Mouse (Mus musculus): ENCODE data around the gene Cdh4.

DNA sequence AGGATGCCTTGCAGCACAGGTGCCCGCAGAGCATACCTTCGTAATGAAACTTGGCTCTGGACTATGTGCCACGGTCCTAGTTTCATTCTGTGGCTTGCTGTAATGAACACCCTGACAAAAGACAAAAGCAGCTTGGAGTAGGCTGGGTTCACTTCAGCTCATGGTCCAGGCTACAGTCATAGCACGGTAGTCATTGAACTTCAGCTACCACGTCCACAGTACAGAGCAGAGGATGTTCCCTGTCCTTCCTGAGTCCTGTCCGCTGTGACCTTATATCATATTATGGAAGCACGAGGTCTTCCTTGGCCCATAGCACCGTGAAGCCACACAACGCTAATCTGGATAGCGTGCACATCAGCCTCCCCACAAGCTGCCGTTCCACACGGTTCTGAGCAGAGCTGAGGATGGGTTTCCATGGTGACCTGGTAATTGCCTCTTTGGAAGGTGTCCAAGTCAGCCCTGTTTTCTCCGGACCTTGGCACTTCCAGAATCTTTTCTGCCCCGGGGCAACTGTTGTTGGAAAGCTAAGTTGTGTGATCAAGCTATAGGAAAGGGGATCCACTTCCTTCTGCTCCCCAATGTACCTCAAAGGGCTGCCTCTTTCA, 42.5 kb upstream of the Cdh4 start:
- TF ChIP-seq POLR2A (IDR thresholded peaks at IDR 0.05; ENCODE audit: borderline replicate concordance, insufficient read depth, low read length): no peak
- TF ChIP-seq CTCF (IDR thresholded peaks at IDR 0.05; ENCODE audit: borderline replicate concordance, insufficient read depth, low read depth, low read length): no peak

Data from cerebellum, adult 2 months (tissue).